Mouse (Mus musculus) layer of hippocampus, adult 9-10 months (tissue): ENCODE data around the gene Daam1.

Experiments
- DNase-seq: peaks from one replicate; pipeline ENCODE4 v3.0.0; 2022; ENCODE audit warnings: low spot score

Gene Daam1

GRCm38 (mm10) chr12:71969941-71970629 lies 139.2 kb downstream of the Daam1 start:
- DNase-seq: no peak

GRCm38 (mm10) chr12:71970791-71971654 lies 140.1 kb downstream of the Daam1 start:
- no peak for DNase-seq

- DNase-seq: no peak
Measured at GRCm38 (mm10) chr12:71972126-71972525, 141.2 kb downstream of the Daam1 start.

GRCm38 (mm10) chr12:71972619-71973266 lies 141.9 kb downstream of the Daam1 start:
- no peak for DNase-seq

- DNase-seq: no peak
Measured at GRCm38 (mm10) chr12:71973577-71973976, 142.7 kb downstream of the Daam1 start.

- no peak for DNase-seq
Measured at GRCm38 (mm10) chr12:71975626-71976025, 144.7 kb downstream of the Daam1 start.

- no peak for DNase-seq
Measured at GRCm38 (mm10) chr12:71976361-71976960, 145.6 kb downstream of the Daam1 start.

- DNase-seq: no peak
Measured at GRCm38 (mm10) chr12:71977364-71977763, 146.5 kb downstream of the Daam1 start.

GRCm38 (mm10) chr12:71978513-71979352 lies 147.9 kb downstream of the Daam1 start:
- no peak for DNase-seq

- DNase-seq: no peak
Measured at GRCm38 (mm10) chr12:71980166-71980565, 149.3 kb downstream of the Daam1 start.

- no peak for DNase-seq
Measured at GRCm38 (mm10) chr12:71980746-71981145, 149.9 kb downstream of the Daam1 start.

GRCm38 (mm10) chr12:71981250-71981649 lies 150.4 kb downstream of the Daam1 start:
- no peak for DNase-seq

GRCm38 (mm10) chr12:71981791-71982190 lies 150.9 kb downstream of the Daam1 start:
- DNase-seq: no peak

- no peak for DNase-seq
Measured at GRCm38 (mm10) chr12:71983102-71983715, 152.3 kb downstream of the Daam1 start.

GRCm38 (mm10) chr12:71987161-71987560 lies 156.3 kb downstream of the Daam1 start:
- DNase-seq: no peak

- DNase-seq: no peak
Measured at GRCm38 (mm10) chr12:71987885-71988284, 157.0 kb downstream of the Daam1 start.

- no peak for DNase-seq
Measured at GRCm38 (mm10) chr12:71989596-71989995, 158.7 kb downstream of the Daam1 start.

- DNase-seq: no peak
Measured at GRCm38 (mm10) chr12:71992599-71993210, 161.8 kb downstream of the Daam1 start.

- no peak for DNase-seq
Measured at GRCm38 (mm10) chr12:71995831-71996230, 165.0 kb downstream of the Daam1 start.

- no peak for DNase-seq
Measured at GRCm38 (mm10) chr12:71996920-71997319, 166.0 kb downstream of the Daam1 start.

GRCm38 (mm10) chr12:71997364-71997763 lies 166.5 kb downstream of the Daam1 start:
- DNase-seq: no peak
